Mouse (Mus musculus) brain, embryonic 14.5 days (tissue): ENCODE measurements around the gene Atp5j2. TPM values are rescaled to one million over a fixed set of nuclear protein-coding genes. Genes with fewer than 3 reads are reported as not detected.
"Not testable (repeated sequence)": the region's sequence is repeated elsewhere in the genome, so short reads cannot be mapped to it uniquely, and the experiment has no call there.

Experiments used
- DNase-seq: peaks from one replicate; pipeline ENCODE4 v3.0.0-alpha.2; 2011; ENCODE audit warnings: low read depth
- CTCF ChIP-seq: fragments of 200-500 bp; IDR thresholded peaks from 2 replicates; pipeline ENCODE4 v1.5.1; 2012; ENCODE audit warnings: inconsistent platforms, mild to moderate bottlenecking, moderate library complexity, borderline replicate concordance; ENCODE audit not compliant: insufficient read depth, insufficient read length; ENCODE audit errors: extremely low read depth
- POLR2A ChIP-seq: fragments of 200-500 bp; IDR thresholded peaks from 2 replicates; pipeline ENCODE4 v1.6.1; 2012; ENCODE audit warnings: mild to moderate bottlenecking, inconsistent platforms, borderline replicate concordance; ENCODE audit not compliant: poor library complexity, insufficient read depth, insufficient read length, severe bottlenecking; ENCODE audit errors: extremely low read depth
- polyA plus RNA-seq: library from polyadenylated mRNA; depleted of rRNA; stranded (reverse); fragments of >200 nt; gene quantifications from 2 replicates; pipeline ENCODE4 v1.2.3, GENCODE M21; 2012; rRNA removed

Atp5j2 gene
- polyA plus RNA-seq, result 220 and 254 TPM in 2 replicates

DNA sequence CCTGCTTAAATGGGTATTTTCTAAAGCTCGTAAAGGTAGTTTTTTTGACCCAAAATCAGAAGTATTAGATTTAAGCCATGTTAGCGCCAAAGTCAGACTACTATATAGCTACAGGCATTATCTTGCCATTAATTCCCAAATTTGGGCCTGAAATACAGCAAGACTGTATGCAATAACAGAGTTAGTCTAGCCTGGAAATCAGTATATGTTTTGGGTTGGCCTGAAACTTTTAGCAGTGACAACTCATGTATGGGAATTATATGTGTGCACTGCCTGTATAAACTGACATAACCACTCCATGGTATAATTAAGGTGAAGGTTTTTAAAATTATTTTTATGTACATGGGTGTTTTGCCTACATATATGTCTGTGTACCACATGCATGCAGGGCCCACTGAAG, at the start of gene Atp5j2:
Atp5j2 (minus strand) TSS at position 101 of the 400 bp plus-strand sequence.
- TF ChIP-seq POLR2A, result no peak
- TF ChIP-seq CTCF, result no peak
- DNase-seq, result no peak

DNA sequence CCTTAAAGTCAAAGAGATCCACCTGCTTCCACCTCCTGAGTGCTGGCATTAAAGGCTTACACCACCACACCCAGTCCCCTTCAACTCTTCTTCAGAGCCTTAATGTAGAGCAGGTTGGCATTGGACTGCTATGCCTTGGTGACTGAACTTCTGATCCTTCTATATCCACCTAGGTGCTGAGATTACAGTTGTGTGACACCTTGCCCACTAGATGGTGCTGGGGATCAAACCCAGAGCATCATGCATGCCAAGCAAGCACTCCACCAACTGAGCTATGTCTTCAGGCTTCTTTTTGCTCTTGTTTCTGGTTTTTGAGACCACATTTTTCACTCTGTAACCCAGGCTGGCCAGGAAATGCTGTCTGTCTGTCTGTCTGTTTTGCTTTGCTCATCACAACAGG, 42.8 kb upstream of the Atp5j2 start:
- TF ChIP-seq CTCF (peak; percentile 55; the same call in 1 of the 2 replicates), POLR2A (no peak)
- peak; percentile 51 for DNase-seq

DNA sequence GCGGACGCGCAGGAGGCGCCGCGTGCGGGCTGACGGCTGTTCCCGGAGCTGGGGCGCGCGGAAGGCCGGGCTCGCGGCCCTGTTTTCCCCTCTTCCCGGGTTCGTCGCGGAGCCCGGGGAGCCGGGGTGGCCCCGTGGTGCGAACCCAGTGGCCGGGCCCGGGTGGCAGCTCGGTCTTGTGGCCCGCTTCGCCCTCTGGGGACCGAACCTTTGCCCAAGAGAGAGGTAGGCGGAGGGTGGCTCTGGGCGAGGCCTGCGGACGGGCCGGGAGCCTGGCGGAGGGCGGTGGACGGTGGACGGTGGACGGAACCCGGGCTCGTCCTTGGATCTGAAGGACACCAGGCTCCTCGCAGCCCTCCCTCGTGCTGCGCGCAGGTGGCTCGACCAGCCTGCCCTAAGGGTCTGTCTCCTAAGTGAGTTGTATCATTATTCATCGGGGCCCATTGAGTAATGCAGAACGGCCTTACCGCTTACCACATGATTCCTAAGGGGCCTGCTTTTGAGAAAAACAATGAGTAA, 40.1 kb upstream of the Atp5j2 start:
- DNase-seq, result peak; percentile 35
- TF ChIP-seq CTCF, result no peak
- no peak for TF ChIP-seq POLR2A

DNA sequence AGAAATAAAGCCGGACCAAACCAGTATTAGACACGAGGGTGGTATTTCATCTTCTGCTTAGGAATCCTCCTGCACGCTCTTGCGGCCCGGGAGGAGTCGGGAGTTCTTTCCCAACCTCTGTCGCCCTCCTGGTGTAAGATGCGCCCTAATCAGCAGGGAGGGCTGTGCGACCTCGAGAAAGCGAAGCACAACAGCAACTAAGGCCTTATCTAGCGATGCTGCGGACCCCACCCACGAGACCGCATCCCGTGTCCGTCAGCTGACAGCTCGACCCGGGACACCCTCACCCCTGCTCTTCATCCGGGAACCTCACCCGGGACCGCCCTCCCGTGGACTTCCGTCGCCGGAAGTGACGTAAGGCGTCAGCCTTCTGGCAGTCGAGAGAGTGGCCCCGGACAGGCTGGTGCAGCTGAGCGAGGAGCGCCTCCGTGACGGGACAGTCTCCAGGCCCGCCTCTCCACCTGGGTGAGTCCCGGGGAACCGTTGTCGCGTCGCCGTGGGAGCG, 39.6 kb upstream of the Atp5j2 start, which contains the start of gene Zfp655:
Zfp655 (plus strand) TSS at position 349 of the 505 bp plus-strand sequence.
- no peak for TF ChIP-seq CTCF
- peak; percentile 88; the same call in 1 of the 2 replicates for TF ChIP-seq POLR2A
- peak; percentile 98 for DNase-seq

DNA sequence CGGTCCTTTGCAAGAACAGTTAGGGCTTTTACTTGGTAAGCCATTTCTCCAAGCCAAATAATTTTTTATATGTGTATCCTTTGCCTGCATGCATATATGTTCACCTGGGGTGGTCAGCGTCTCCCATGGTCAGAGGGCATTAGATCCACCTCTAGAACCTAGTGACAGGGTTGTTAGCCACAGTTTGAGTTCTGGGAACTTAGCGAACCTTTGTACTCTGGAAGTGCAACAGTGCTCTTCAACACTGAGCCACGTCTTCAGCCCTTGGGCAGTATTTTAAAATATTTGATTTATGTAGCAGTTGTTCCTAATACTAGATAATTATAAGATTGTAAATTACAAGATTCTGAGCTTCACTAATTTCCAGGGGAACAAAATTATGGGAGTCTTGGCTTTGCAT, 38.8 kb upstream of the Atp5j2 start:
- TF ChIP-seq CTCF (no peak), POLR2A (no peak)
- DNase-seq, result no peak

DNA sequence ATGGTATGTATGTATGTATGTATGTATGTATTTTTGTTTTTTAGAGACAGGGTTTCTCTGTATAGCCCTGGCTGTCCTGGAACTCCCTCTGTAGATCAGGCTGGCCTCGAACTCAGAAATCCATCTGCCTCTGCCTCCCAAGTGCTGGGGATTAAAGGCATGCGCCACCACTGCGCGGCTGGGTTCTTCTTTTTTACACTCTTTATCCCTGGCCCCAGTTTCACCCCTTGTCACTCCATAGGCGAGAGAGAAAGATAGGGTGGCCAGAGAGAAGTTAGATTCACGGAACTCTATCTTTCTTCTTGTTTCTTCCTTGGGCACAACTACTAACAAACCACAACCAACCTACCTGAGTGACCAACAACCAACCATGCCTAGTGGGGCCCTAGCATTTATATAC, 37.4 kb upstream of the Atp5j2 start:
- not testable (repeated sequence) for DNase-seq

DNA sequence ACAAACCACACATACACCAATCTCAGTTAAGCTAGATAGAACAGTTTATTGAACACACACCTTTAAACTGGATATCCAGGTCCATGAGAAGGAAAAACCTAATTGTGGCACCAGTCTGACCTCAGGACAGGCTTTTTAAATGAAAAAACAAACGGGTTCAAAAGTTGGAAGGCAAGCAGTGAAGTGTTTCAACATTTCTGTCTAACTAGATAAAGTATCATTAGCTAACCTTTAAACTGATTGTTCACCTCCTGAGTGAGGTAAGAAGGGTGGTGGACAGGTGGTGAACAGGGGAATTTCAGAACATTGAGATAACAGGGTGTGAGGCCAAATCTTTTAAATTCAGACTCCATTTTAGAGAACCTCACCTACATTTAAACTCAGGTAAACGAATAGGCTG, 34.6 kb upstream of the Atp5j2 start:
- DNase-seq, result no peak
- TF ChIP-seq POLR2A (no peak), CTCF (no peak)

DNA sequence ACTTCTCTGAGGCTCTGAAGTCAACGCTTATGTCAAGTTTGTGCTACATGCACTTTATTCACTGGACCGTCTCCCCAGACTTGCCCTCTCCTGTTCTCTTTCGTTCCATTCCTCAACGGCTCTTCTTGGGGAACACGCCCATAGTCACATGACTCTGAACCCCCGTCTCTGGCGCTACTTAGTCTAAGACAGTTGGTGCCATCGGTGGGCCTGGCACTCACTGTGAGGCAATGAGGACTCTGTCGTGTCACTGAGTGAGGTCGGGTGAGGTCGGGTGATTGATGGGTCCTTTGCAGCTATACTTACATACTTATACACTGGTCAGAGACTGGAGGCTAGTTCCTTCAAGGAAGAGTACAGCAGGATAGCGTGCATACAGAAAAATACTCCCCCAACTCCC, 31.5 kb upstream of the Atp5j2 start:
- TF ChIP-seq POLR2A (no peak), CTCF (no peak)
- no peak for DNase-seq

DNA sequence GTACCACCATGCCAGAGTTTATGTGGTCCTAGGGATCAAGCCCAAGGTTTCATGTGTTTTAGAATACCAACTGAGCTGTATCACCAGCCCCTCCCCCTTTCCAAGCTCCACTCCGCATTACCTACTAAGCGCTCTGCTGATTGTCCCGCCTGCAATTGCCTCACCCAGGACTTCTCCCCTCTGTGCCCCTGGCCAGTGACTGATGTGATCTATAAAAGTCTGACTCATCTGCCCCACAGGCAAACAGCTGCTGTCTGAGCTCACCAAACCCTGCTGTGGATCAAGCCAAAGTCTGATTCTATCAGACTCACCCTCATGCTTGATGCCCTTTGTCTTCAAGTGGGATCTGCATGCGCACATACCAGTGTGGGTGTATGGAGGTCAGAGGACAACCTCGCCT, 31.0 kb upstream of the Atp5j2 start:
- TF ChIP-seq POLR2A (no peak), CTCF (no peak)
- DNase-seq, result no peak

DNA sequence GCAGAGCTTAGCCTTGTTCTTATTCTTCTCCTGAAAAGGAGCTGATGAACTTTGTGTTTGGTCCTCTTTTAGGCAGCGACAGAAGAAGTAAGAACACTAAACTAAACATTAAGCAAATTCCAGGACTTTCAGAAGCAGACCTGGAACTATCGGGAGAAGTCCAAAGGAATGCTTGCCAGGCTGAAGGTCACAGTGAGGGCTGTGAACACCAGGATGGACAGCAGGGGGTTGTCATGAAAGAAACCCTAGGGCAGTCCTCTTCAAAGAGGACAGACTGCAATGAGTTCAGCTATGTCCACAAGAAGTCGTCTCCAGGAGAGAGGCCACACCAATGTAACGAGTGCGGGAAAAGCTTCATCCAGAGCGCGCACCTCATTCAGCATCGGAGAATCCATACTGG, 28.1 kb upstream of the Atp5j2 start:
- TF ChIP-seq CTCF, result no peak
- no peak for TF ChIP-seq POLR2A
- DNase-seq, result no peak

DNA sequence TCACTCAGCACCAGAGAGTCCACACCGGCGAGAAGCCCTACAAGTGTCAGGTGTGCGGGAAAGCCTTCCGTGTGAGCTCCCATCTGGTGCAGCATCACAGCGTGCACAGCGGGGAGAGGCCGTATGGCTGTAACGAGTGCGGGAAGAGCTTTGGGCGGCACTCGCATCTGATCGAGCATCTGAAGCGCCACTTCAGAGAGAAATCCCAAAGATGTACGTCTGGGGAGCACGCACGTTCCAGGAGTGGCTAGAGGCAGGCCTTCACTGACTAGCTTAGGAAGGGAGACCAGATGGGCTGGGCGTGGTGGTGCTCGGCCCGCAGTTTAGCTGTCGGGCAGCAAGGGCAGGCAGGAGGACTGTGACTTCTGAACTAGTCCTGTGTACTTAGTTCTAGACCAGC, 26.8 kb upstream of the Atp5j2 start:
- TF ChIP-seq CTCF (no peak), POLR2A (no peak)
- no peak for DNase-seq

DNA sequence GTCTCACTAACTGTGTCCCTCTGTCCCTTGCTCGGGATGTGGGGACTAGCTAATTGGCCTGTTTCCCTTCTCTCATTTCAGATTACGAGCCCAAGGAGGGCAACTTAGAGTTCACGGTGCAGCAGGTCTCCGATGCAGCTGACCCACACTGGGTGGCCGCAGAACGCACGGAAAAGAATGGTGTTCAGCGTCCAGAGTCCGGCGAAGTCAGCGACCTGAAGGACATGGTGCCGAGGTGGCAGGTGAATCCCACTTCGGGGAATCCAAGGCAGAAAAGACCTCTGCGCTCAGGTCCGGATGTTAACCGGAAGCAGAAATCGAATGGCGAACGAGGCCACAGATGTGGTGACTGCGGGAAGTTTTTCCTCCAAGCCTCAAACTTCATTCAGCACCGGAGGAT, 26.3 kb upstream of the Atp5j2 start:
- no peak for DNase-seq
- TF ChIP-seq CTCF, result no peak
- no peak for TF ChIP-seq POLR2A

DNA sequence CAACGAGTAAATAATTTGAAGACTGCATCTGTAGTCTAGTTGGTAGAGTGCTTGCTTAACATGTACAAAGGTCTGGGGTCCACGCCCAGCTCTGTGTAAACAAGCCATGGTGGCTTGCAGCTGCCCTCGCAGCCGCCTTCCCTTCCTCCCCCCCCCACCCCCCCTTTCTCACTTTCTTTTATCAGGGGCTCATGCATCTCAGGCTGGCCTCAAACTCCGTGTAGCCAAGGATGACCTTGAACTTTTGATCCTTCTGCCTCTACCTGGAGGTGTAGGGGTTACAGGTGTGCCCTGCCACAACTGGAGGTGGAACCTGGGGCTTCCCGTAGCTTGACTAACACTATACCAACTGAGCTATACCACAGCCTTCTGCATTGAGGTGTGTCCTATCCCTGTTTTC, 25.9 kb upstream of the Atp5j2 start:
- no peak for TF ChIP-seq CTCF
- no peak for TF ChIP-seq POLR2A
- DNase-seq, result no peak

DNA sequence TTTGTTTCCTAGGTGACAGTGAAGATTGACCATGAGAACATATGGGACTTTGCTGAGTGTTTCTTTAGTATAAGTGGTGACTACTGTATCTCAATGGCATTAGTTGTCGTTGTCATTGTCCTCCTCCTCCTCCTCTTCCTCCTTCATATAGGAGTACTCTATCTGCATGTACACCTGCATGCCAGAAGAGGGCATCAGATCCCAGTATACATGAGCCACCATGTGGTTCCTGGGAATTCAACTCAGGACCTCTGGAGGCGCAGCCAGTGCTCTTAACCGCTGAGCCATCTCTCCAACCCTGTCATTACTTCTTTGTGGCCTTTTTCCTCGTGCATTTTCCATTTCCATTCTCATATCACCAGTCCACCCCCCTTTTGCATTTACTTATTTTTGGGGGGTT, 22.8 kb upstream of the Atp5j2 start:
- TF ChIP-seq POLR2A (no peak), CTCF (no peak)
- no peak for DNase-seq
